Mouse (Mus musculus) C2C12 (cell line): ENCODE measurements around the gene Ppm1h. TPM values are rescaled to one million over a fixed set of nuclear protein-coding genes. Genes with fewer than 3 reads are reported as not detected.
"Not testable (repeated sequence)": the region's sequence is repeated elsewhere in the genome, so short reads cannot be mapped to it uniquely, and the experiment has no call there.

Source experiments
- H3K27me3 ChIP-seq: one replicate; pipeline ENCODE4 v1.6.1; 2011; ENCODE audit not compliant: control insufficient read depth, insufficient read depth, insufficient read length
- H3K36me3 ChIP-seq: one replicate; pipeline ENCODE4 v1.6.1; 2011; ENCODE audit not compliant: control insufficient read depth, insufficient read depth
- H3K4me3 ChIP-seq: one replicate; pipeline ENCODE4 v1.5.1; 2011; ENCODE audit warnings: mild to moderate bottlenecking, control low read depth; ENCODE audit not compliant: poor library complexity, insufficient read depth, severe bottlenecking
- H3K79me2 ChIP-seq: one replicate; pipeline ENCODE4 v1.6.1; 2011; ENCODE audit not compliant: control insufficient read depth, insufficient read depth
- H3K79me3 ChIP-seq: one replicate; pipeline ENCODE4 v1.6.1; 2011; ENCODE audit warnings: low read depth, control low read depth
- H3ac ChIP-seq: one replicate; pipeline ENCODE3; 2011; ENCODE audit warnings: low read depth; ENCODE audit not compliant: control insufficient read depth, insufficient read length
- CEBPB ChIP-seq: IDR thresholded peaks from one replicate; pipeline ENCODE4 v1.6.1; 2011; ENCODE audit warnings: low read depth, mild to moderate bottlenecking, control low read depth, moderate library complexity
- CTCF ChIP-seq: IDR thresholded peaks from one replicate; pipeline ENCODE4 v1.5.1; 2011; ENCODE audit not compliant: control insufficient read depth, insufficient read depth, insufficient read length
- FOSL1 ChIP-seq: IDR thresholded peaks from one replicate; pipeline ENCODE4 v1.8.0; 2011; ENCODE audit warnings: mild to moderate bottlenecking, low read length; ENCODE audit not compliant: poor library complexity, insufficient read depth, severe bottlenecking
- MAX ChIP-seq: IDR thresholded peaks from one replicate; pipeline ENCODE4 v1.6.1; 2011; ENCODE audit warnings: mild to moderate bottlenecking, control low read depth
- MYOD1 ChIP-seq: IDR thresholded peaks from one replicate; pipeline ENCODE4 v1.6.1; 2011; ENCODE audit warnings: low read depth; ENCODE audit not compliant: control insufficient read depth, insufficient read length
- MYOG ChIP-seq: IDR thresholded peaks from one replicate; pipeline ENCODE4 v1.6.1; 2011; ENCODE audit not compliant: control insufficient read depth, insufficient read length; ENCODE audit errors: extremely low read depth
- USF1 ChIP-seq: IDR thresholded peaks from one replicate; pipeline ENCODE4 v1.6.1; 2011; ENCODE audit warnings: low read depth, mild to moderate bottlenecking, control low read depth, moderate library complexity
- polyA plus RNA-seq: library from polyadenylated mRNA; unstranded; fragments of >200 nt; fragmentation: generic; extraction: Trizol; gene quantifications from one replicate; pipeline ENCODE4 v1.2.1, GENCODE M21; 2012; ENCODE audit warnings: missing spikeins

Ppm1h gene
- polyA plus RNA-seq, 1 experiment: 0.06 TPM

DNA sequence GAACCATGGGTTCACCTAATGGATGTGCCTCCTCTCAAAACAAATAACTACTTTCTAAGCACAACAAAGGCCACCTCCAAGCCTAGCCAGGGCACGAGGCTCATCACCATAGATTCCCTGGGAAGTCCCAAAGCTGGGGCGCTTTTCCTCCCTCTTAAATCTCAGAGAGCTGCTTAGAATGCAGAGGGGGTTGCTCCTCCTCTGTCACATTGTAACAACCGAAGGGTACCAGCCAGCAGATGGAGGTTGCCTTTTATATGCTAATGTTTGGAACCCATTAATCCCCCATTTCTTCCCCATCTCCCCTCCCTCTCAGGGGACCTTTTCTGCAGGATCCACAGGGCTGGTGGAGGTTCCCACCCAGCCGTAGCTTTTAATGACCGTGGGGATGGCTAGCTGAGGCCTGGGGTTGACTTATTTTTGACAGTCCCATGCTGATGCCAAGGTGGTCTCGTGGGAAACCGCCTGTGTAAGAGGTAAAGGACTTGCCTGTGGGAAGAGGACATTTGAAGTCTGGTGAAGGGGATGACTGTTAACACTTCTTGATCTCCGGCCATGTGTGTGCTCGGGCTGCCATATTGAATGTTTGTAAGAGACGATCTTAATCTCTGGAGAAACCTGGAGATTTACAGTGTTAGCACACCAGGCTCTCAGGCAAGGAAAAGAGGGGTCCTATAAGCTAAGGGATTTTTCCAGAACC is 253.4 kb downstream of the Ppm1h start:
- no peaks in the 10 kb centered on the region for H3K36me3 ChIP-seq
- no peaks in the 10 kb centered on the region for H3K79me3 ChIP-seq
- H3ac ChIP-seq: no peak overlapping the region
- TF ChIP-seq CTCF (no peak), MYOG (no peak), MYOD1 (no peak), FOSL1 (no peak), CEBPB (no peak)
- no peaks in the 10 kb centered on the region for H3K27me3 ChIP-seq
- no peak overlapping the region for H3K4me3 ChIP-seq
- H3K79me2 ChIP-seq: no peaks in the 10 kb centered on the region

DNA sequence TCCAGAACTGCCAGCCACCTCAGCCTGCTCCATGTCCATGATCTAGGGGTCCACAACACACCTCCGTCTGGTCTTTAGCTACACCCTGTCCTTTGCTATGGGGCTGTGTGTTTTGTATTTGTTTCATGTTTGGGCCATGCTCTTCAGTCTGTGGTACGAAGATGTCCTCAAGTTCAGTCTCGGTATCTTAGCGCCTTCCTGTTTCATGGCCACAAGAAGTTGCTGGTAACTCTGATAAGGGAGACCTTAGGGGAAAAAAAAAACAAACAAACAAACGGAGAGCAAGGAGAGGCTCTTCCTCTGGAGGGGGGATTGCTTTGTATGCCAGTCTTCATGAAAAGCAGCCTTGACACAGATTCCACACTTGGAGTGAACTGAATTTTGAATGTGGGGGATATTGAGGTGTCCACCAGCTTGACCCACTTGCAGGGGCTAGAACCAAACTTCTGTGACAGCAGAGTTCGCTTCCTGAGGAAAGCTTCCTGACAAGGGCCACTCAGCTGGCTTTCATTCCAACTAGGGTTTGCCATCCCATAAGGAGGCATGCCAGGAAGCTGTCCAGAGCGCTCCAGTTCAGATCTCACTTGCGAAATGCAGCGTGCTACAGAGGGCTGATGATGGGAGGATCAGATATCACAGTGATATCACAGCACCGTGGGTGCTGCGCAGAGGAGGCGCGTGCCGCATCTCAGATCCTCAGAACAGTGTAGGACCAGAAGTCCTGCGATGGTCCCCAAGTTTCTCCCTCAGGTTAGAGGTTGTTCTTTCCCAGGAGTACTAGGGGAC is 254.7 kb downstream of the Ppm1h start:
- Histone ChIP-seq H3K79me2 (no peaks in the 10 kb centered on the region), H3ac (no peak overlapping the region), H3K27me3 (no peaks in the 10 kb centered on the region), H3K79me3 (no peaks in the 10 kb centered on the region), H3K36me3 (no peaks in the 10 kb centered on the region), H3K4me3 (no peak overlapping the region)
- TF ChIP-seq MAX (no peak), FOSL1 (no peak), USF1 (no peak), MYOD1 (no peak), CTCF (no peak), MYOG (no peak), CEBPB (no peak)

DNA sequence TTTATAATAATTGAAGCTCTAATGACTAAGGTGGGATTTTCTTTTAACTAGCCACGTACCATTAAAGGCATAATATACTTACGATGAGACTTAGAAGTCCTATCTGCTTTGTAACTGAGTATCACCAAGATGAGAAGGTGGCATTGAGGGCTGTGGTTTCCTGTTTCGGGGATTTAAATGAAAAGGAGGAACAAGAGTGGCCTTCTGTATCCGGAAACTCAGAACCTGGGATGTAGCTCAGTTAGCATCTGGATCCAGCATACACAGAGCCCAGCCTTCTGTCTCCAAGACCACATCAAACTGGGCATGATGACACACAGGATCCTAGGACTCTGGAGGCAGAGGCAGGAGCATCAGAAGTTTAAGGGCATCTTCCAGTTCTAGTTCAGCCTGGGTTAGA is 256.8 kb downstream of the Ppm1h start:
- H3K79me2 ChIP-seq, H3K4me3 ChIP-seq, H3K27me3 ChIP-seq, H3K79me3 ChIP-seq, H3ac ChIP-seq, H3K36me3 ChIP-seq: not testable (repeated sequence)

DNA sequence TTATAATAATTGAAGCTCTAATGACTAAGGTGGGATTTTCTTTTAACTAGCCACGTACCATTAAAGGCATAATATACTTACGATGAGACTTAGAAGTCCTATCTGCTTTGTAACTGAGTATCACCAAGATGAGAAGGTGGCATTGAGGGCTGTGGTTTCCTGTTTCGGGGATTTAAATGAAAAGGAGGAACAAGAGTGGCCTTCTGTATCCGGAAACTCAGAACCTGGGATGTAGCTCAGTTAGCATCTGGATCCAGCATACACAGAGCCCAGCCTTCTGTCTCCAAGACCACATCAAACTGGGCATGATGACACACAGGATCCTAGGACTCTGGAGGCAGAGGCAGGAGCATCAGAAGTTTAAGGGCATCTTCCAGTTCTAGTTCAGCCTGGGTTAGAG is 258.8 kb downstream of the Ppm1h start:
- not testable (repeated sequence) for H3K36me3 ChIP-seq, H3K27me3 ChIP-seq, H3K79me3 ChIP-seq, H3ac ChIP-seq, H3K4me3 ChIP-seq, H3K79me2 ChIP-seq

DNA sequence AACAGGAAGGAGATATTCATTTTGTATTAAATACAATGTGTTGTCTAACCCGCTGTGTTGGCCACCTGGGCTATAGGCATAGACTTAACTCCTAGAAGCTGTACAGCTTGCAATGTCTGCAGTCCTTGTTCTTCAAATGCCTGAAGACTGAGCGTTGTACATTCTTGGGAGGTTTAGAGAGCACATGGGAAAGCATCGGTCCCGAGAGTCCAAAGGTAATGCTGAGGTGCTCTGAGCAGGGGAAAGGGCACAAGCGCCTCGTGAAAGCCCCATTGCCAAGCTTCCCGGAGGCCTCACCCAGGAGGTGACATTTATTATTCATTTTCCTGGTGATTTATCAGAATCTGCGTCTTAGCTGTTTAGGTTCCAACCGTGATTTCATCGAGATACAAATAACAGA is 261.0 kb downstream of the Ppm1h start:
- Histone ChIP-seq H3K27me3 (no peaks in the 10 kb centered on the region), H3ac (no peak overlapping the region), H3K4me3 (no peak overlapping the region), H3K79me3 (no peaks in the 10 kb centered on the region), H3K79me2 (no peaks in the 10 kb centered on the region), H3K36me3 (no peaks in the 10 kb centered on the region)
- TF ChIP-seq MYOD1 (no peak), FOSL1 (no peak), CTCF (no peak), USF1 (no peak), MAX (no peak), MYOG (no peak), CEBPB (no peak)

DNA sequence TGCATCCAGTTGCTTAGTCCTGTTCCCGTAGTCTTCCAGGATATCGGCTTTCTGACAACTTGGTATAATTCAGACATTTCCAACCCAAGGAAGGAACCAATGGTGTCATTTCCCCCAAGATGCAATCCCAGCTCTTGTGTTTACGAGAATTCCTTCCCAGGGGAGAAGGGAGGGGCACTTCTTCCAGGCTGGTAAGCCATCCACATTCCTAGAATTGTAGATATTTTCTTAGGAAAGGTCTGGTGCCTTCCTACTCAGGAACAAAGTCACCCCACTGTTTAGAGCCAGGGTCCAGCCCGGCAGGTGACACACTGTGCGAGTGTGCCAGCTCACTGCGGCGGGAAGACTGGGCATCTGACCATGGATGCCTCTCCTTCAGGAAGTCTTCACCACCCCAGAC is 264.2 kb downstream of the Ppm1h start:
- Histone ChIP-seq H3K79me2 (no peaks in the 10 kb centered on the region), H3K27me3 (no peaks in the 10 kb centered on the region), H3K36me3 (no peaks in the 10 kb centered on the region), H3K79me3 (no peaks in the 10 kb centered on the region), H3K4me3 (no peak overlapping the region), H3ac (no peak overlapping the region)
- TF ChIP-seq USF1 (no peak), CEBPB (no peak), MYOD1 (no peak), CTCF (no peak), MYOG (no peak), MAX (no peak), FOSL1 (no peak)
